ENCODE assay signal across 19 mouse cellular contexts in the genomic region with DNA sequence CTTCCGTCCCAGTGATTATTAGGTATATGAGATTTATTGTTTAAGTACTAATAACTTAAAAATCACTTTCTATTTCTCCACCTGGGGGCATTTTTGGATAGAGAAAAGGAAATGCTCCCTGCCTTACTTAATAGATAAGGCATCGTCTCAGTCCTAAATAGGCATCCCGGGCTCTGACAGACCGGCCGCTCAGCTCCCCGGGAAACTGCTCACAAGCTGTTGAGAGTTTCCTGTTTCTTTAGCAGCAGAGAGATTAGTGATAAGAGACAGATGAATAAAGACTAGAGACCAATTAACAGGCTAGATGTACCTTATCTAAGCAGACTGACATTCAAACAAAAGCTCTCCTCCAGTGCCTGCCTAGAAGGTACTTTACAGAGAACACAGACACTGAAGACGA.
A peak's percentile ranks its signal among the peaks of the same experiment; 100 is the strongest.
DNase-seq lines count a peak whose midpoint lies in the region; ATAC-seq and TF ChIP-seq lines count a peak whose summit lies in the region.
"Had no signal": no experiment of that assay in that cellular context is flagged by ENCODE, and none has a peak within 500 bp of the region (broad histone marks: within the 10 kb centered on the region; RNA-seq: fewer than 3 reads in every experiment).

No protein-coding gene starts in this region.

- whole genome bisulfite sequencing in heart, postnatal 0 days, result 9% methylated on average over 7 of the region's 7 CpGs
- 10% methylated on average over 7 of the region's 7 CpGs for WGBS in lung, postnatal 0 days

- H3K27me3 ChIP-seq in heart, postnatal 0 days (ENCODE audit: control insufficient read depth, insufficient read depth, low read length), result no peaks in the 10 kb centered on the region
- H3K27me3 ChIP-seq in lung, postnatal 0 days (replicated peaks; ENCODE audit: insufficient read depth, low read length), result no peaks in the 10 kb centered on the region
- H3K27me3 ChIP-seq: CH12.LX; forebrain, embryonic 15.5 days; liver, embryonic 15.5 days had no signal

- H3K36me3 ChIP-seq in heart, postnatal 0 days (replicated peaks; ENCODE audit: control insufficient read depth, insufficient read depth, low read length), result no peaks in the 10 kb centered on the region
- no peaks in the 10 kb centered on the region for H3K36me3 ChIP-seq in lung, postnatal 0 days (ENCODE audit: insufficient read depth, low read length)
- H3K36me3 ChIP-seq: forebrain, embryonic 15.5 days; hindbrain, embryonic 10.5 days; limb, embryonic 10.5 days; liver, embryonic 15.5 days had no signal

- ATAC-seq in heart, postnatal 0 days (ENCODE audit: insufficient read depth, low read depth), result no peak
- no peak for ATAC-seq in lung, postnatal 0 days
- ATAC-seq: forebrain, embryonic 15.5 days had no signal

- no peak for TF ChIP-seq CTCF in heart, postnatal 0 days (IDR thresholded peaks at IDR 0.05; ENCODE audit: low read depth)
- TF ChIP-seq CTCF in lung, postnatal 0 days (IDR thresholded peaks at IDR 0.05), result no peak

- intact Hi-C loops in heart, postnatal 10 days (cut with DNase I), result no loop called here

- H3K9me3 ChIP-seq in heart, postnatal 0 days (replicated peaks; ENCODE audit: control insufficient read depth, low read length), result no peaks in the 10 kb centered on the region
- H3K9me3 ChIP-seq in lung, postnatal 0 days (ENCODE audit: low read length), result no peaks in the 10 kb centered on the region
- H3K9me3 ChIP-seq: forebrain, embryonic 15.5 days; hindbrain, embryonic 10.5 days; limb, embryonic 10.5 days; liver, embryonic 15.5 days had no signal

- peak overlapping the region; percentile 54 for H3K4me2 ChIP-seq in heart, postnatal 0 days (ENCODE audit: low read depth, low read length)
- H3K4me2 ChIP-seq in lung, postnatal 0 days (replicated peaks; ENCODE audit: low read depth, low read length), result peak overlapping the region; percentile 34
- H3K4me2 ChIP-seq: forebrain, embryonic 15.5 days; liver, embryonic 15.5 days had no signal

- DNase-seq in heart, adult 11 months, result peak; percentile 36
- DNase-seq in heart, postnatal 10 days, result no peak
- no peak for DNase-seq in heart, postnatal 0 days (ENCODE audit: low spot score)
- no peak for DNase-seq in heart, adult 9 months (ENCODE audit: low spot score in 2 of 2)
- no peak for DNase-seq in lung, postnatal 0 days (ENCODE audit: low spot score)
- no peak for DNase-seq in lung, adult 18-20 months
- peak; percentile 9 for DNase-seq in retina, postnatal 1 day
- DNase-seq in frontal cortex, postnatal 25 days (ENCODE audit: low spot score in 2 of 2), result no peak
- DNase-seq: cerebellum, adult 11 months; cerebellum, postnatal 14 days; gastrocnemius, adult 2 months; layer of hippocampus, postnatal 36 days; spleen, adult 18-20 months; thymus, adult 18-20 months had no signal

- H3K4me1 ChIP-seq in heart, postnatal 0 days (ENCODE audit: control insufficient read depth, insufficient read depth), result 0 out of 2 replicates have a peak, but pooled peaks cover 6% of the 10 kb centered on the region
- H3K4me1 ChIP-seq in lung, postnatal 0 days (ENCODE audit: insufficient read depth, low read depth, low read length), result peaks cover 12% of the 10 kb centered on the region; the same call in 1 of the 2 replicates
- H3K4me1 ChIP-seq: hindbrain, embryonic 10.5 days; liver, embryonic 15.5 days had no signal

- no peak overlapping the region for H3K9ac ChIP-seq in heart, postnatal 0 days (replicated peaks; ENCODE audit: low read depth, low read length)
- H3K9ac ChIP-seq in lung, postnatal 0 days (replicated peaks; ENCODE audit: low read depth), result no peak overlapping the region
- H3K9ac ChIP-seq: forebrain, embryonic 15.5 days; liver, embryonic 15.5 days had no signal

- peak overlapping the region; percentile 36 for H3K4me3 ChIP-seq in heart, postnatal 0 days (ENCODE audit: low read depth, low read length)
- H3K4me3 ChIP-seq in lung, postnatal 0 days (ENCODE audit: low read depth, low read length), result no peak overlapping the region
- H3K4me3 ChIP-seq: forebrain, embryonic 15.5 days; gastrocnemius, adult 2 months; hindbrain, embryonic 10.5 days; limb, embryonic 10.5 days; liver, embryonic 15.5 days had no signal

- H3K27ac ChIP-seq in heart, postnatal 0 days (ENCODE audit: low read depth), result no peak overlapping the region
- H3K27ac ChIP-seq in lung, postnatal 0 days (ENCODE audit: low read length), result no peak overlapping the region
- H3K27ac ChIP-seq: forebrain, embryonic 15.5 days; gastrocnemius, adult 2 months; hindbrain, embryonic 10.5 days; limb, embryonic 10.5 days; liver, embryonic 15.5 days had no signal

- no peak for TF ChIP-seq EP300 in heart, postnatal 0 days (IDR thresholded peaks at IDR 0.05; ENCODE audit: low read depth)
- TF ChIP-seq EP300 in lung, postnatal 0 days (IDR thresholded peaks at IDR 0.05), result no peak

Comparison
In these comparisons a context has a peak if more than half of its experiments do, and no peak if none do; other contexts are left out.
1. DNase-seq: peak in heart, adult 11 months (single experiment) and retina, postnatal 1 day (single experiment); none in heart, postnatal 10 days (0 of 2), heart, postnatal 0 days (single experiment), heart, adult 9 months (0 of 2), lung, postnatal 0 days (single experiment), lung, adult 18-20 months (0 of 2) and frontal cortex, postnatal 25 days (0 of 2).